Mouse (Mus musculus): ENCODE results near the gene Srrm1. TPM values are rescaled to one million over a fixed set of nuclear protein-coding genes. Genes with fewer than 3 reads are reported as not detected.
A peak's percentile ranks its signal among the peaks of the same experiment; 100 is the strongest.
"Not testable (repeated sequence)": the region's sequence is repeated elsewhere in the genome, so short reads cannot be mapped to it uniquely, and the experiment has no call there.

Gene Srrm1
- polyA plus RNA-seq, 1 experiment from 2014 or later: 254 TPM

DNA sequence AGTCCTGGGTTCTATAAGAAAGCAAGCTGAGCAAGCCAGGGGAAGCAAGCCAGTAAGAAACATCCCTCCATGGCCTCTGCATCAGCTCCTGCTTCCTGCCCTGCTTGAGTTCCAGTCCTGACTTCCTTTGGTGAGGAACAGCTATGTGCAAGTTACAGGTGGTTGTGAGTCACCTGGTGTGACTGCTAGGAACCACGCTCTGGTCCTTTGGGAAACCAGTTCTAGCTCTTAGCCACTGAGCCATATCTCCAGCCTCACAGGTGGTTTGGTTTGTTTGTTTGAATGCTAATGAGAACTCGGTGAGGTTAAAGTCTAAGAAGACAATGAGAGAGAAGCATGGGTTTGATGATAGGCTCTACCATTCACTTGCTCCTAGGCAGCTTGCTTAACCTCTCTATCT lies 73.1 kb downstream of the Srrm1 start:
- H3K27me3 ChIP-seq (ENCODE audit: control insufficient read depth, insufficient read depth, low read length); H3K27ac ChIP-seq (ENCODE audit: low read depth, low read length); H3K4me1 ChIP-seq (ENCODE audit: control insufficient read depth, insufficient read depth, low read length); H3K36me3 ChIP-seq (ENCODE audit: control insufficient read depth, insufficient read depth, low read length); H3K4me3 ChIP-seq (ENCODE audit: low read length); H3K9me3 ChIP-seq (ENCODE audit: control insufficient read depth, low read length); ATAC-seq (ENCODE audit: low FRiP score, low TSS enrichment); H3K9ac ChIP-seq (ENCODE audit: low read depth, low read length); H3K4me2 ChIP-seq (replicated peaks; ENCODE audit: low read depth, low read length): not testable (repeated sequence)
- 69% methylated on average over 2 of the region's 2 CpGs for WGBS

DNA sequence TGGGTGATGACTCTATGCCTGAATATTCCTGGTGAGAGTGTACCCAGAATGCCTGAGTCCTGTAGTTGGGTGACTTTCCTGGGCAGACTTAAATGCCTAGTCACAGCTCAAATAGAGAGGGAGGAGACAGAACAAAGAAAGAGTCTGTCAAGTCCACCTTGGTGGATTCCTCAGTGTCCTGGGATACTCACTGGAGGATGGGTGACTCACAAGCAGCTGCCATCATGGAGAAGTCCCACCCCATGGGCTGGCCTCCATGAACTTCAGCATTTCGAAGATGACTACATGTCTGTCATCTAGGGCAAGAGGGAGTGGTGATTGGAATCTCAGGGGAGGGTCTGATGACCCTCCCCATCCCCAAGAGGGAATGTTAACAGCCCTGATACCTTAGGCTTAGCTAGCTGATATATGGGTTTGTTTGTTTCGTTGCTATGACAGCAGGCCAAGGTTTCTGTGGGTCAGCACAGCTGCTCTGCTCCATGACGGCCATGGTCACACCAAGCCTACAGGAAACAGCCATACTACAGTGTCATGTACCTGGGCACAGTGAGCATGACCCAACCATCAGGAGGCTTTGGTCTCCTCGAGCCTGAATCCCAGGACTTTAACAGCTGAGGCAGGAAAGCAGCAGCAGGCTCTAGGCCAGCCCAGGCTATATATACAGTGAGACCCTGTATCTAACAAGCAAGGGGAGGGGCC lies 76.3 kb downstream of the Srrm1 start:
- H3K27me3 ChIP-seq (ENCODE audit: control insufficient read depth, insufficient read depth, low read length): no peaks in the 10 kb centered on the region
- no peaks in the 10 kb centered on the region for H3K9me3 ChIP-seq (ENCODE audit: control insufficient read depth, low read length)
- H3K27ac ChIP-seq (ENCODE audit: low read depth, low read length): no peak overlapping the region
- no peak overlapping the region for H3K4me3 ChIP-seq (ENCODE audit: low read length)
- no peaks in the 10 kb centered on the region for H3K36me3 ChIP-seq (ENCODE audit: control insufficient read depth, insufficient read depth, low read length)
- no peak for ATAC-seq (ENCODE audit: low FRiP score, low TSS enrichment)
- WGBS: 33% methylated on average over 4 of the region's 4 CpGs
- no peak overlapping the region for H3K4me2 ChIP-seq (replicated peaks; ENCODE audit: low read depth, low read length)
- no peak overlapping the region for H3K9ac ChIP-seq (ENCODE audit: low read depth, low read length)
- peaks cover 9% of the 10 kb centered on the region for H3K4me1 ChIP-seq (ENCODE audit: control insufficient read depth, insufficient read depth, low read length)

DNA sequence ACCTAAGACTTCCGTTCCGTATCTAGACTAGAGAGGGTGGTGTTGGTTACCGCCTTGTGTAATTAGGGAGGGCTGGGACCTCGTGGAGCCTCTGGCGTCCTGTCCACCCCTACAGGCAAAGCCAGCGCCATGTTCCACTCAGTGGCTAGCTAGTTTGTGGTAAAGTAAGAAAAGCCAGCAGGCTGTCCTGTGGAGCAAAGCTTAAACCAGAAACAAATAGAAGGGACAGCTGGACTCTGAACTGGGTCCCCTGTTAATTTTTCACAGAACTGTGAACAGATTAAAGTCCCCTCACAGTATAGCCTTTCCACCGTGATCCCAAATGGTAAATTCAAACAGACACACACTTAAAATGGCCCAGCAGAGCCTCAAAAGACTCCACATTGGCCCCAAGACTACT lies 78.4 kb downstream of the Srrm1 start:
- ATAC-seq (ENCODE audit: low FRiP score, low TSS enrichment): no peak
- H3K9ac ChIP-seq (ENCODE audit: low read depth, low read length): no peak overlapping the region
- no peaks in the 10 kb centered on the region for H3K27me3 ChIP-seq (ENCODE audit: control insufficient read depth, insufficient read depth, low read length)
- 58% methylated on average over 7 of the region's 7 CpGs for WGBS
- no peaks in the 10 kb centered on the region for H3K36me3 ChIP-seq (ENCODE audit: control insufficient read depth, insufficient read depth, low read length)
- no peak overlapping the region for H3K4me3 ChIP-seq (ENCODE audit: low read length)
- H3K4me1 ChIP-seq (ENCODE audit: control insufficient read depth, insufficient read depth, low read length): peaks cover 20% of the 10 kb centered on the region
- H3K9me3 ChIP-seq (ENCODE audit: control insufficient read depth, low read length): no peaks in the 10 kb centered on the region
- H3K4me2 ChIP-seq (replicated peaks; ENCODE audit: low read depth, low read length): no peak overlapping the region
- H3K27ac ChIP-seq (ENCODE audit: low read depth, low read length): peak overlapping the region; percentile 47; the same call in 1 of the 2 replicates

DNA sequence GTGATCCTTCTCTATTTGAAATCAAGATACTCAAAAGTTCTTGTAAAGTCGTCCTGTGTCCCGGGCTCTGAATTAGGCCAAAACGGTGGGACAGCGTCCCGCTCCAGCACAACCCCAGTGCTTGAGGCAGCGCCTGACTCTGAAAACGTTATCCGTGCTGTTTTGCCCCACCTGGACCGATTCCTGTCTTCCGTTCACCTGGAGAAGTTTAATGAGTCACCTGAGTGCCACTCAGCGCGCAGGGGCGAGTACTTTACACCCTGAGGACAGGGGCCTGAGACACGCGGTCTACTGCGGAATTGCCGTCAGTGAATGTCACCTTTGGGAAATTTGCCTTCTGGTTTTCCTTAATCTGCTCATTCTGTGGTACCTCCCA lies 79.8 kb downstream of the Srrm1 start:
- H3K9ac ChIP-seq (ENCODE audit: low read depth, low read length): peak overlapping the region; percentile 51
- H3K36me3 ChIP-seq (ENCODE audit: control insufficient read depth, insufficient read depth, low read length): no peaks in the 10 kb centered on the region
- peak overlapping the region; percentile 26; the same call in 1 of the 2 replicates for H3K27ac ChIP-seq (ENCODE audit: low read depth, low read length)
- peaks cover 33% of the 10 kb centered on the region for H3K4me1 ChIP-seq (ENCODE audit: control insufficient read depth, insufficient read depth, low read length)
- 3% methylated on average over 17 of the region's 17 CpGs for WGBS
- peak overlapping the region; percentile 91 for H3K4me3 ChIP-seq (ENCODE audit: low read length)
- no peaks in the 10 kb centered on the region for H3K27me3 ChIP-seq (ENCODE audit: control insufficient read depth, insufficient read depth, low read length)
- H3K4me2 ChIP-seq (replicated peaks; ENCODE audit: low read depth, low read length): peak overlapping the region; percentile 68
- ATAC-seq (ENCODE audit: low FRiP score, low TSS enrichment): no peak
- H3K9me3 ChIP-seq (ENCODE audit: control insufficient read depth, low read length): no peaks in the 10 kb centered on the region

DNA sequence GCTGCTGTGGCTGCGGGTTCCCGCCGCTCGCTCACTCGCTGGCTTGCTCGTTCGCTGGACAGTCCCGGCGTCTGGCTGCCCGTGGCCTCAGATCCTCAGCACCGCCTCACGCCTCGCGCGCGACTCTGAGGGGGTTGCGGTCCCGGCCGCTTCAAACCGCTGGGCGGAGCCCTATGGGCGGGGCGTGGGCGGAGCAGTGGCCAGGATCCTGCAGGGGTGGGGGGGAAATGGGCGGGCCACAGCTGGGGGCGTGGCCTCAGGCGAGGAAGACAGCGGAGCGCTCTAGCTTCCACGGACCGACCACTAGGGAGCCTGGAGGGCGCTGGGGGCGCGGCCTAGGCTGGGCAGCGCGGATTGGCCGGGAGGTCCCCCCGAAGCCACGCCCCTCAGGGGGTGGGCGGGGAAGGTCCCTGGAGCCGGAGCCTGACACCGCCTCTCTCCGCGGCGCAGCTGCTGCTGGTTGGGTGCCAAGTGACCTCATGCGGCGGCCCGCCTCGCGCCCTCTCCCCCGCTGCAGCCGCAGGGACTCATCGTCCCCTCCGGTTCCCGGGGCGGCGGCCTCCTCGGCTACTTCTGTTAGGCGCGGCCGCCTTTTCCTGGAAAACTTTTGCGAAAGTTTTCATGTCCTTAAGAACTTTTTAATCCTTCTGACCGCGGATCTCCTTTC lies 80.3 kb downstream of the Srrm1 start, which contains the start of gene Clic4:
TSS of gene Clic4 (minus strand) at position 175 of the 667 bp plus-strand sequence.
- H3K4me1 ChIP-seq (ENCODE audit: control insufficient read depth, insufficient read depth, low read length): peaks cover 38% of the 10 kb centered on the region
- H3K4me2 ChIP-seq (replicated peaks; ENCODE audit: low read depth, low read length): peak within 1 kb of the TSS; percentile 76
- H3K4me3 ChIP-seq (ENCODE audit: low read length): peak within 1 kb of the TSS; percentile 91
- peak within 1 kb of the TSS; percentile 97 for H3K27ac ChIP-seq (ENCODE audit: low read depth, low read length)
- H3K9ac ChIP-seq (ENCODE audit: low read depth, low read length): peak within 1 kb of the TSS; percentile 97
- no peaks in the 10 kb centered on the region for H3K27me3 ChIP-seq (ENCODE audit: control insufficient read depth, insufficient read depth, low read length)
- ATAC-seq (ENCODE audit: low FRiP score, low TSS enrichment): peak; percentile 98
- no peaks in the 10 kb centered on the region for H3K36me3 ChIP-seq (ENCODE audit: control insufficient read depth, insufficient read depth, low read length)
- under 1% methylated on average over 56 of the region's 64 CpGs for WGBS
- no peaks in the 10 kb centered on the region for H3K9me3 ChIP-seq (ENCODE audit: control insufficient read depth, low read length)

DNA sequence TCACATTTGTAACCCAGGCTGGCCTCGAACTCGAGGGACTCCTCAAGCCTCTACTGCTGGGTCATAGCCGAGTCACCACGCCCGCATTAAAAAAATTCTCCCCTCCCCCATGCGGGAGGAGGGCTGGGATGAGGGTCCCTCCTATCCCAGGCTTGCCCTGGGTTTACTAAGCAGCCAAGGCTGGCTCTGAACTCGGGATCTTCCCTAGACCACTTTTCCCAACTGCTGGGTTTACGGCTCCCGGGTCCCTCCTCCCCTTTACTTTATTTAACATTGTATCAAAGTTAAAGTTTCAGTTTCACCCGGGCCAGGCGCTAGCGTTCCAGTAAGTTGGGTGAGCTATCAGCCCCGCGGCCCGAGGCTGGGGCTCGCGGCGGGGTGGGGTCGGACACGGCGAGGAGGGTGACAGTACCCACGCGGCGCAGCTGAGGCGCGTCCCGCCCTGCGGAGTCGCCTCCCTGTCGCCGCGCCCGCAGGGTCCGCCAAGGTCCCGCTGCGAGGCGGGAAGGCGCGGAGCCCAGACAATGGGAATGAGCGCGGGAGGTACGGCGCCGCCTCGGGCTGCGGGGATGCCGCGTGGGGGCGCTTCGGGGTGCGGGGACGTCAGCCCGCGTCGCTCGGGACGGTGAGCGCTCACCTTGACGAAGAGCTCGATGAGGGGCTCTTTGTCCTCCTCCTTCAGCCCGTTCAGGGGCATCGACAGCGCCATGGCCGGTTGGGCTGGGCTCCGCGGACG lies 81.1 kb downstream of the Srrm1 start:
- no peaks in the 10 kb centered on the region for H3K27me3 ChIP-seq (ENCODE audit: control insufficient read depth, insufficient read depth, low read length)
- peak overlapping the region; percentile 97 for H3K27ac ChIP-seq (ENCODE audit: low read depth, low read length)
- ATAC-seq (ENCODE audit: low FRiP score, low TSS enrichment): peak; percentile 43
- WGBS: under 1% methylated on average over 66 of the region's 67 CpGs
- H3K36me3 ChIP-seq (ENCODE audit: control insufficient read depth, insufficient read depth, low read length): no peaks in the 10 kb centered on the region
- H3K4me1 ChIP-seq (ENCODE audit: control insufficient read depth, insufficient read depth, low read length): peaks cover 44% of the 10 kb centered on the region
- peak overlapping the region; percentile 76 for H3K4me2 ChIP-seq (replicated peaks; ENCODE audit: low read depth, low read length)
- H3K9ac ChIP-seq (ENCODE audit: low read depth, low read length): peak overlapping the region; percentile 97
- H3K9me3 ChIP-seq (ENCODE audit: control insufficient read depth, low read length): no peaks in the 10 kb centered on the region
- peak overlapping the region; percentile 91 for H3K4me3 ChIP-seq (ENCODE audit: low read length)

DNA sequence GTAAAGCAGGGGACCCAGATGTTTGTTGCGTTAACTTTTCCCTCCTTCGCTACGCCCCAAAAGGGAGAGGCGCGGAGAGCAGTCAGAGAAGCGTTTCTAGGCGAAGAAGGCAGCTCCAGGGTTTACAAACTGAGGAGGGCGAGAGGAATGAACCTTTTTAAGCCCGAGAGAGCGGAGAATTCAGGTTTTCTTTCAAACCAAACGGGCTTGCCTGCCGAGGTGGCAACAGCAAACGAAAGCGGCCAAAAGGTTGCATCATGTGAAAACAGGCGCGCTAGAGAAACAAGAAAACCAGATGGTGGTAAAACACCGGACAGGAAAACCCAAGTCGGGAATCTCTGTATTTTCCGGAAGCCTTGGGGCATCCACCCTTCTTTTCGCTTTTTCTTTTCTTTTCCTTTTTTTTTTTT lies 81.7 kb downstream of the Srrm1 start:
- peak overlapping the region; percentile 76 for H3K4me2 ChIP-seq (replicated peaks; ENCODE audit: low read depth, low read length)
- under 1% methylated on average over 20 of the region's 20 CpGs for WGBS
- H3K4me1 ChIP-seq (ENCODE audit: control insufficient read depth, insufficient read depth, low read length): peaks cover 48% of the 10 kb centered on the region
- H3K4me3 ChIP-seq (ENCODE audit: low read length): peak overlapping the region; percentile 91
- H3K27ac ChIP-seq (ENCODE audit: low read depth, low read length): peak overlapping the region; percentile 97; the same call in 1 of the 2 replicates
- H3K9ac ChIP-seq (ENCODE audit: low read depth, low read length): peak overlapping the region; percentile 97
- H3K27me3 ChIP-seq (ENCODE audit: control insufficient read depth, insufficient read depth, low read length): no peaks in the 10 kb centered on the region
- no peak for ATAC-seq (ENCODE audit: low FRiP score, low TSS enrichment)
- H3K36me3 ChIP-seq (ENCODE audit: control insufficient read depth, insufficient read depth, low read length): no peaks in the 10 kb centered on the region
- no peaks in the 10 kb centered on the region for H3K9me3 ChIP-seq (ENCODE audit: control insufficient read depth, low read length)
